ENCODE assay signal across 24 mouse cellular contexts in genomic region chr14:121508929-121509328, GRCm38 (mm10). TPM values are rescaled to one million over a fixed set of nuclear protein-coding genes. Genes with fewer than 3 reads are reported as not detected.
"Had no signal": no experiment of that assay in that cellular context is flagged by ENCODE, and none has a peak within 500 bp of the region (broad histone marks: within the 10 kb centered on the region; RNA-seq: fewer than 3 reads in every experiment).

No protein-coding gene starts in this region.

- H3K4me1 ChIP-seq: megakaryocyte, embryonic 14.5 days had no signal

- H3K36me3 ChIP-seq: hindbrain, embryonic 15.5 days; limb, embryonic 12.5 days; limb, embryonic 15.5 days; liver, embryonic 15.5 days; midbrain, embryonic 10.5 days; midbrain, embryonic 15.5 days; neural tube, embryonic 12.5 days; neural tube, embryonic 15.5 days had no signal

- H3K4me2 ChIP-seq: hindbrain, embryonic 15.5 days; limb, embryonic 12.5 days; limb, embryonic 15.5 days; liver, embryonic 15.5 days; lung, embryonic 14.5 days; midbrain, embryonic 15.5 days; neural tube, embryonic 12.5 days; neural tube, embryonic 15.5 days had no signal

- DNase-seq: kidney, adult 8-10 months; kidney, postnatal 25 days; layer of hippocampus, postnatal 36 days; left cerebral cortex, postnatal 4 days; lung, embryonic 14.5 days; lung, postnatal 36 days; right cerebral cortex, adult 18-20 months; right cerebral cortex, postnatal 25 days; thymus, adult 18-20 months; thymus, postnatal 36 days had no signal

- H3K9me3 ChIP-seq: hindbrain, embryonic 15.5 days; limb, embryonic 15.5 days; liver, embryonic 15.5 days; midbrain, embryonic 10.5 days; midbrain, embryonic 15.5 days; neural tube, embryonic 12.5 days; neural tube, embryonic 15.5 days had no signal

- H3K27ac ChIP-seq: hindbrain, embryonic 15.5 days; kidney, postnatal 0 days; limb, embryonic 12.5 days; limb, embryonic 15.5 days; liver, embryonic 15.5 days; midbrain, embryonic 10.5 days; midbrain, embryonic 15.5 days; neural tube, embryonic 12.5 days; neural tube, embryonic 15.5 days had no signal

- H3K4me3 ChIP-seq: hindbrain, embryonic 15.5 days; limb, embryonic 12.5 days; limb, embryonic 15.5 days; liver, embryonic 15.5 days; megakaryocyte, embryonic 14.5 days; midbrain, embryonic 10.5 days; midbrain, embryonic 15.5 days; neural tube, embryonic 12.5 days; neural tube, embryonic 15.5 days had no signal

- ATAC-seq: lung, postnatal 0 days; midbrain, embryonic 15.5 days had no signal

- H3K9ac ChIP-seq: hindbrain, embryonic 15.5 days; limb, embryonic 12.5 days; limb, embryonic 15.5 days; liver, embryonic 15.5 days; lung, embryonic 14.5 days; midbrain, embryonic 15.5 days; neural tube, embryonic 12.5 days; neural tube, embryonic 15.5 days had no signal

RNA-seq across cellular contexts. Expression of gene Slc15a1, which starts 3.9 kb away (rescaled TPM):
- total RNA-seq: layer of hippocampus, adult 8-10 months; layer of hippocampus, postnatal 36 days; left cerebral cortex, adult 8-10 months had no signal
- polyA plus RNA-seq: limb, embryonic 12.5 days; liver, embryonic 15.5 days; midbrain, embryonic 10.5 days; neural tube, embryonic 12.5 days; neural tube, embryonic 15.5 days; spleen, adult 2 months had no signal
